Mouse (Mus musculus) liver, adult 2 months (tissue): Measurements from ENCODE around the gene Cyp19a1.

Source experiments
- CTCF ChIP-seq: fragments of 200-500 bp; IDR thresholded peaks from 2 replicates; pipeline ENCODE4 v1.5.1; 2011; ENCODE audit warnings: low read depth, low read length, control low read depth
- POLR2A ChIP-seq: fragments of 200-500 bp; IDR thresholded peaks from 2 replicates; pipeline ENCODE4 v1.6.1; 2011; ENCODE audit warnings: low read length, control low read depth; ENCODE audit not compliant: insufficient read depth; ENCODE audit errors: extremely low read depth

DNA sequence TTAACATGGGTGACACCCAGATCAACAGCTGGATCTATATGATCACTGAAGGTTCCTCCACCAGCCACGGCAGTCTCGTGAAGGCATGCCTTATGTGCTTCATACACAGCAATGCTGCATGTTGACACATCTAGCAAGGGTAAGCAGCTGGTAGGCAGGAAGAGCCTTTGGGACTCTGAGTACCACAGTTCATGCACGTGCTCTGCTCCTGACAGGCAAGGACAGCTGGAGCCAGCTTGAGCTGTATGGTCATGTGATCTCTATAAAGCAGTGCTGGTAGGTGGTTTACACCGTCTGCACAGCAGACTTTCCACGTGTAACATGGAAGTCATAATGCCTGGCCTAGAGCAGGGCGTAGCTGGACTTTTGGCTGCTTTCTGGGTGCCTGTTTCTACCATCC lies 2.1 kb upstream of the Cyp19a1 start:
- TF ChIP-seq POLR2A (no peak), CTCF (no peak)
